Mouse (Mus musculus): ENCODE data around the gene Fscn1. TPM values are rescaled to one million over a fixed set of nuclear protein-coding genes. Genes with fewer than 3 reads are reported as not detected.

Fscn1 gene
- polyA plus RNA-seq, 1 experiment from 2014 or later: 478 TPM

GRCm38 (mm10) chr5:142982046-142982801, 22.1 kb downstream of the Fscn1 start:
- H3K4me2 ChIP-seq (ENCODE audit: low read length): no peak overlapping the region
- H3K36me3 ChIP-seq (ENCODE audit: control insufficient read depth, insufficient read depth, low read length): no peaks in the 10 kb centered on the region
- 80% methylated on average over 16 of the region's 16 CpGs for WGBS
- H3K4me3 ChIP-seq (ENCODE audit: low read length): no peak overlapping the region
- no peak for ATAC-seq
- no peak overlapping the region for H3K27ac ChIP-seq (ENCODE audit: low read depth, low read length)
- no peaks in the 10 kb centered on the region for H3K27me3 ChIP-seq (replicated peaks; ENCODE audit: control insufficient read depth, insufficient read depth, low read length)
- H3K4me1 ChIP-seq (ENCODE audit: control insufficient read depth, insufficient read depth, low read depth, low read length): no peaks in the 10 kb centered on the region
- H3K9me3 ChIP-seq (ENCODE audit: control insufficient read depth, low read length): no peaks in the 10 kb centered on the region
- no peak overlapping the region for H3K9ac ChIP-seq (ENCODE audit: low read depth, low read length)

- no peak overlapping the region for H3K4me3 ChIP-seq (ENCODE audit: low read length)
- no peak overlapping the region for H3K4me2 ChIP-seq (ENCODE audit: low read length)
- no peaks in the 10 kb centered on the region for H3K4me1 ChIP-seq (ENCODE audit: control insufficient read depth, insufficient read depth, low read depth, low read length)
- H3K27me3 ChIP-seq (replicated peaks; ENCODE audit: control insufficient read depth, insufficient read depth, low read length): no peaks in the 10 kb centered on the region
- H3K9me3 ChIP-seq (ENCODE audit: control insufficient read depth, low read length): no peaks in the 10 kb centered on the region
- no peak overlapping the region for H3K9ac ChIP-seq (ENCODE audit: low read depth, low read length)
- H3K27ac ChIP-seq (ENCODE audit: low read depth, low read length): no peak overlapping the region
- no peaks in the 10 kb centered on the region for H3K36me3 ChIP-seq (ENCODE audit: control insufficient read depth, insufficient read depth, low read length)
- WGBS: 56% methylated on average over 8 of the region's 8 CpGs
- ATAC-seq: no peak
These were observed 23.0 kb downstream of the Fscn1 start for GRCm38 (mm10) chr5:142983174-142983573.

GRCm38 (mm10) chr5:142984271-142984670, 24.1 kb downstream of the Fscn1 start:
- no peak overlapping the region for H3K27ac ChIP-seq (ENCODE audit: low read depth, low read length)
- no peaks in the 10 kb centered on the region for H3K27me3 ChIP-seq (replicated peaks; ENCODE audit: control insufficient read depth, insufficient read depth, low read length)
- no peak for ATAC-seq
- H3K36me3 ChIP-seq (ENCODE audit: control insufficient read depth, insufficient read depth, low read length): no peaks in the 10 kb centered on the region
- H3K9ac ChIP-seq (ENCODE audit: low read depth, low read length): no peak overlapping the region
- H3K4me3 ChIP-seq (ENCODE audit: low read length): no peak overlapping the region
- no peak overlapping the region for H3K4me2 ChIP-seq (ENCODE audit: low read length)
- H3K9me3 ChIP-seq (ENCODE audit: control insufficient read depth, low read length): no peaks in the 10 kb centered on the region
- no peaks in the 10 kb centered on the region for H3K4me1 ChIP-seq (ENCODE audit: control insufficient read depth, insufficient read depth, low read depth, low read length)
- WGBS: 75% methylated on average over 10 of the region's 10 CpGs

- H3K9me3 ChIP-seq (ENCODE audit: control insufficient read depth, low read length): no peaks in the 10 kb centered on the region
- peaks cover 6% of the 10 kb centered on the region; the same call in 1 of the 2 replicates for H3K36me3 ChIP-seq (ENCODE audit: control insufficient read depth, insufficient read depth, low read length)
- ATAC-seq: peak; percentile 69; the same call in 1 of the 2 replicates
- H3K27me3 ChIP-seq (replicated peaks; ENCODE audit: control insufficient read depth, insufficient read depth, low read length): no peaks in the 10 kb centered on the region
- WGBS: 74% methylated on average over 5 of the region's 5 CpGs
- H3K4me2 ChIP-seq (ENCODE audit: low read length): no peak overlapping the region
- no peak overlapping the region for H3K9ac ChIP-seq (ENCODE audit: low read depth, low read length)
- H3K4me1 ChIP-seq (ENCODE audit: control insufficient read depth, insufficient read depth, low read depth, low read length): no peaks in the 10 kb centered on the region
- peak overlapping the region; percentile 20; the same call in 1 of the 2 replicates for H3K27ac ChIP-seq (ENCODE audit: low read depth, low read length)
- H3K4me3 ChIP-seq (ENCODE audit: low read length): no peak overlapping the region
These were observed 28.4 kb downstream of the Fscn1 start for GRCm38 (mm10) chr5:142988520-142988919.

- Histone ChIP-seq H3K4me1 (ENCODE audit: control insufficient read depth, insufficient read depth, low read depth, low read length) (no peaks in the 10 kb centered on the region), H3K27me3 (replicated peaks; ENCODE audit: control insufficient read depth, insufficient read depth, low read length) (no peaks in the 10 kb centered on the region), H3K4me2 (ENCODE audit: low read length) (no peak overlapping the region), H3K4me3 (ENCODE audit: low read length) (no peak overlapping the region), H3K9me3 (ENCODE audit: control insufficient read depth, low read length) (no peaks in the 10 kb centered on the region), H3K36me3 (ENCODE audit: control insufficient read depth, insufficient read depth, low read length) (peaks cover 6% of the 10 kb centered on the region; the same call in 1 of the 2 replicates), H3K27ac (ENCODE audit: low read depth, low read length) (no peak overlapping the region), H3K9ac (ENCODE audit: low read depth, low read length) (no peak overlapping the region)
- WGBS: 93% methylated on average over 3 of the region's 3 CpGs
- ATAC-seq: no peak
These were observed 29.0 kb downstream of the Fscn1 start for GRCm38 (mm10) chr5:142989167-142989566.

GRCm38 (mm10) chr5:142994746-142995145, 34.6 kb downstream of the Fscn1 start:
- no peak for ATAC-seq
- no peaks in the 10 kb centered on the region for H3K27me3 ChIP-seq (replicated peaks; ENCODE audit: control insufficient read depth, insufficient read depth, low read length)
- H3K36me3 ChIP-seq (ENCODE audit: control insufficient read depth, insufficient read depth, low read length): peaks cover 6% of the 10 kb centered on the region; the same call in 1 of the 2 replicates
- H3K9me3 ChIP-seq (ENCODE audit: control insufficient read depth, low read length): no peaks in the 10 kb centered on the region
- H3K4me2 ChIP-seq (ENCODE audit: low read length): no peak overlapping the region
- no peak overlapping the region for H3K27ac ChIP-seq (ENCODE audit: low read depth, low read length)
- H3K9ac ChIP-seq (ENCODE audit: low read depth, low read length): no peak overlapping the region
- WGBS: 91% methylated on average over 2 of the region's 2 CpGs
- H3K4me3 ChIP-seq (ENCODE audit: low read length): no peak overlapping the region
- no peaks in the 10 kb centered on the region for H3K4me1 ChIP-seq (ENCODE audit: control insufficient read depth, insufficient read depth, low read depth, low read length)

GRCm38 (mm10) chr5:142997526-142997925, 37.4 kb downstream of the Fscn1 start:
- Histone ChIP-seq H3K27me3 (replicated peaks; ENCODE audit: control insufficient read depth, insufficient read depth, low read length) (no peaks in the 10 kb centered on the region), H3K36me3 (ENCODE audit: control insufficient read depth, insufficient read depth, low read length) (peaks cover 2% of the 10 kb centered on the region; the same call in 1 of the 2 replicates), H3K9ac (ENCODE audit: low read depth, low read length) (no peak overlapping the region), H3K4me3 (ENCODE audit: low read length) (no peak overlapping the region), H3K9me3 (ENCODE audit: control insufficient read depth, low read length) (no peaks in the 10 kb centered on the region), H3K27ac (ENCODE audit: low read depth, low read length) (no peak overlapping the region), H3K4me2 (ENCODE audit: low read length) (no peak overlapping the region), H3K4me1 (ENCODE audit: control insufficient read depth, insufficient read depth, low read depth, low read length) (peaks cover 8% of the 10 kb centered on the region)
- ATAC-seq: no peak
- WGBS: 74% methylated on average over 9 of the region's 9 CpGs

- Histone ChIP-seq H3K9me3 (ENCODE audit: control insufficient read depth, low read length) (no peaks in the 10 kb centered on the region), H3K27me3 (replicated peaks; ENCODE audit: control insufficient read depth, insufficient read depth, low read length) (no peaks in the 10 kb centered on the region), H3K4me2 (ENCODE audit: low read length) (no peak overlapping the region), H3K4me3 (ENCODE audit: low read length) (no peak overlapping the region), H3K4me1 (ENCODE audit: control insufficient read depth, insufficient read depth, low read depth, low read length) (peaks cover 8% of the 10 kb centered on the region), H3K36me3 (ENCODE audit: control insufficient read depth, insufficient read depth, low read length) (peaks cover 2% of the 10 kb centered on the region; the same call in 1 of the 2 replicates), H3K9ac (ENCODE audit: low read depth, low read length) (0 out of 2 replicates have a peak overlapping the region, but pooled peaks have one; percentile 17), H3K27ac (ENCODE audit: low read depth, low read length) (no peak overlapping the region)
- WGBS: 47% methylated on average over 2 of the region's 2 CpGs
- ATAC-seq: no peak
These were observed 38.0 kb downstream of the Fscn1 start for GRCm38 (mm10) chr5:142998171-142998570.

- Histone ChIP-seq H3K4me1 (ENCODE audit: control insufficient read depth, insufficient read depth, low read depth, low read length) (peaks cover 8% of the 10 kb centered on the region), H3K4me2 (ENCODE audit: low read length) (no peak overlapping the region), H3K36me3 (ENCODE audit: control insufficient read depth, insufficient read depth, low read length) (peaks cover 8% of the 10 kb centered on the region), H3K4me3 (ENCODE audit: low read length) (no peak overlapping the region), H3K9ac (ENCODE audit: low read depth, low read length) (no peak overlapping the region), H3K27me3 (replicated peaks; ENCODE audit: control insufficient read depth, insufficient read depth, low read length) (no peaks in the 10 kb centered on the region), H3K27ac (ENCODE audit: low read depth, low read length) (peak overlapping the region; percentile 39; the same call in 1 of the 2 replicates), H3K9me3 (ENCODE audit: control insufficient read depth, low read length) (no peaks in the 10 kb centered on the region)
- ATAC-seq: no peak
- 53% methylated on average over 4 of the region's 4 CpGs for WGBS
These were observed 39.9 kb downstream of the Fscn1 start for GRCm38 (mm10) chr5:143000091-143000490.
